Comparison of ENCODE assay signal across 10 mouse cellular contexts in genomic region chr11:74821463-74821862, GRCm38 (mm10). TPM values are rescaled to one million over a fixed set of nuclear protein-coding genes. Genes with fewer than 3 reads are reported as not detected.
A peak's percentile ranks its signal among the peaks of the same experiment; 100 is the strongest.
DNase-seq lines count a peak whose midpoint lies in the region; ATAC-seq and TF ChIP-seq lines count a peak whose summit lies in the region.
"Had no signal": no experiment of that assay in that cellular context is flagged by ENCODE, and none has a peak within 500 bp of the region (broad histone marks: within the 10 kb centered on the region; RNA-seq: fewer than 3 reads in every experiment).

No protein-coding gene starts in this region.

- no peak overlapping the region for H3K4me3 ChIP-seq in layer of hippocampus, adult 2 months
- no peak overlapping the region for H3K4me3 ChIP-seq in MEL (ENCODE audit: control insufficient read depth in 1 of 2, insufficient read depth in 1 of 2, low read depth in 2 of 2, low read length in 2 of 2)
- H3K4me3 ChIP-seq in hindbrain, embryonic 10.5 days, result no peak overlapping the region
- H3K4me3 ChIP-seq: heart, embryonic 13.5 days; stomach, embryonic 15.5 days had no signal

- peak; percentile 79 for TF ChIP-seq CTCF in layer of hippocampus, adult 2 months (conservative IDR thresholded peaks at IDR 0.05)
- TF ChIP-seq CTCF in MEL (IDR thresholded peaks at IDR 0.05 in 2 of 3, conservative IDR thresholded peaks at IDR 0.05 in 1 of 3; ENCODE audit: control insufficient read depth in 1 of 3, insufficient read depth in 1 of 3, low read depth in 2 of 3, low read length in 3 of 3, poor library complexity in 1 of 3, severe bottlenecking in 1 of 3), result peak in 1 of 3 experiments; percentile 40; a peak in 2 of 6 replicates

- no peak; the same call in 1 of the 2 replicates for TF ChIP-seq RAD21 in MEL (IDR thresholded peaks at IDR 0.05; ENCODE audit: low read depth, low read length)

- H3K9ac ChIP-seq in MEL (ENCODE audit: control insufficient read depth, low read depth, low read length, poor library complexity, severe bottlenecking), result no peak overlapping the region
- H3K9ac ChIP-seq: heart, embryonic 13.5 days; stomach, embryonic 15.5 days had no signal

- TF ChIP-seq POLR2A in MEL (IDR thresholded peaks at IDR 0.05; ENCODE audit: control insufficient read depth in 1 of 2, insufficient read depth in 1 of 2, low read depth in 1 of 2, low read length in 2 of 2, poor library complexity in 1 of 2), result no peak

- H3K4me1 ChIP-seq in MEL (ENCODE audit: control insufficient read depth in 1 of 2, insufficient read depth in 2 of 2, low read length in 2 of 2), result peaks cover 0 to 6% of the 10 kb centered on the region in 2 experiments; a peak in 2 of 4 replicates
- no peaks in the 10 kb centered on the region for H3K4me1 ChIP-seq in hindbrain, embryonic 10.5 days (replicated peaks)

- no peak overlapping the region for H3K27ac ChIP-seq in layer of hippocampus, adult 2 months
- no peak overlapping the region for H3K27ac ChIP-seq in MEL (ENCODE audit: control insufficient read depth, low read depth, low read length)
- H3K27ac ChIP-seq in hindbrain, embryonic 10.5 days, result no peak overlapping the region
- H3K27ac ChIP-seq: heart, embryonic 13.5 days; stomach, embryonic 15.5 days had no signal

- 0 out of 2 replicates have a peak, but pooled peaks cover 1% of the 10 kb centered on the region for H3K79me2 ChIP-seq in MEL (ENCODE audit: control insufficient read depth, insufficient read depth, low read length, poor library complexity)

- 33% methylated on average over 1 of the region's 1 CpGs for WGBS in hindbrain, embryonic 10.5 days

- H3K9me3 ChIP-seq in MEL (replicated peaks; ENCODE audit: insufficient read depth, low read length), result no peaks in the 10 kb centered on the region
- no peaks in the 10 kb centered on the region for H3K9me3 ChIP-seq in hindbrain, embryonic 10.5 days
- H3K9me3 ChIP-seq: heart, embryonic 13.5 days; stomach, embryonic 15.5 days had no signal

- peak; percentile 40 to 42 for DNase-seq in cerebellum, adult 18-20 months
- no peak for DNase-seq in layer of hippocampus, adult 2 months (ENCODE audit: low spot score in 2 of 2)
- DNase-seq in layer of hippocampus, adult 9-10 months (ENCODE audit: low spot score), result no peak
- no peak for DNase-seq in MEL (ENCODE audit: low read depth, low spot score)
- peak; percentile 59 to 72 for DNase-seq in kidney, postnatal 36 days
- no peak for DNase-seq in gastrocnemius, postnatal 10 days
- DNase-seq in hindbrain, embryonic 10.5 days (ENCODE audit: low spot score), result no peak

- no peak for TF ChIP-seq EP300 in MEL (IDR thresholded peaks at IDR 0.05; ENCODE audit: low read depth in 1 of 2, low read length in 2 of 2)

- ATAC-seq in cerebellum, adult (ENCODE audit: insufficient number of reproducible peaks, low FRiP score, low TSS enrichment), result no peak

- H3K27me3 ChIP-seq in MEL (ENCODE audit: control insufficient read depth in 1 of 2, insufficient read depth in 2 of 2, low read length in 2 of 2), result no peaks in the 10 kb centered on the region
- H3K27me3 ChIP-seq in hindbrain, embryonic 10.5 days (ENCODE audit: insufficient read depth, poor library complexity, severe bottlenecking), result no peaks in the 10 kb centered on the region
- H3K27me3 ChIP-seq: heart, embryonic 13.5 days; stomach, embryonic 15.5 days had no signal

- H3K36me3 ChIP-seq in MEL (ENCODE audit: control insufficient read depth in 1 of 2, insufficient read depth in 2 of 2, low read length in 2 of 2), result peaks cover 8 to 10% of the 10 kb centered on the region in 2 experiments
- peaks cover 48% of the 10 kb centered on the region for H3K36me3 ChIP-seq in hindbrain, embryonic 10.5 days

TF ChIP-seq in MEL, 35 proteins besides CTCF, POLR2A, EP300 and RAD21:
- TF ChIP-seq SMC3 (IDR thresholded peaks at IDR 0.05; ENCODE audit: low read depth, low read length) (peak; percentile 36; the same call in 1 of the 2 replicates), MAX (IDR thresholded peaks at IDR 0.05; ENCODE audit: low read length) (no peak)

RNA-seq across cellular contexts. Expression of gene Mnt, which starts 9.3 kb away (rescaled TPM):
- total RNA-seq in layer of hippocampus, adult 2 months (2021), result 10 to 100 TPM; 31.3 to 32.8 TPM
- total RNA-seq in MEL (2012; rRNA removed), result 5.8 and 7.7 TPM in 2 replicates
- 10 to 100 TPM in 1 of 2 experiments, not detected in 1; 37.3 TPM for polyA plus RNA-seq in MEL (2012; ENCODE audit: insufficient read depth in 1 of 2, insufficient read length in 2 of 2, low read depth in 1 of 2, low replicate concordance in 2 of 2, missing spikeins in 1 of 2)
- total RNA-seq in gastrocnemius, postnatal 10 days (2021), result 1 to 10 TPM; 7.6 to 9.8 TPM
- polyA plus RNA-seq in hindbrain, embryonic 10.5 days (2016; fragmentation: Nextera tagmentation; extraction: Ambion mirVana), result 5.4 and 7.4 TPM in 2 replicates

RNA-seq across cellular contexts. Expression of gene Mettl16, which starts 50.8 kb away (rescaled TPM):
- 10 to 100 TPM; 31.2 to 31.3 TPM for total RNA-seq in layer of hippocampus, adult 2 months (2021)
- total RNA-seq in MEL (2012; rRNA removed), result 110 and 116 TPM in 2 replicates
- 10 to 100 TPM in 1 of 2 experiments, not detected in 1; 76.3 TPM for polyA plus RNA-seq in MEL (2012; ENCODE audit: insufficient read depth in 1 of 2, insufficient read length in 2 of 2, low read depth in 1 of 2, low replicate concordance in 2 of 2, missing spikeins in 1 of 2)
- 10 to 100 TPM in 1 of 2 experiments, 1 to 10 TPM in 1; 9.1 to 11.7 TPM for total RNA-seq in gastrocnemius, postnatal 10 days (2021)
- polyA plus RNA-seq in hindbrain, embryonic 10.5 days (2016; fragmentation: Nextera tagmentation; extraction: Ambion mirVana), result 47.5 and 70.2 TPM in 2 replicates

Comparison
In these comparisons a context has a peak if more than half of its experiments do, and no peak if none do; other contexts are left out.
1. DNase-seq: peak in cerebellum, adult 18-20 months (2 of 2) and kidney, postnatal 36 days (2 of 2); none in layer of hippocampus, adult 2 months (0 of 2), layer of hippocampus, adult 9-10 months (single experiment), MEL (single experiment), gastrocnemius, postnatal 10 days (single experiment) and hindbrain, embryonic 10.5 days (single experiment).